Mouse (Mus musculus) granulocyte monocyte progenitor cell, adult 5-6 weeks (primary cell): ENCODE results near the gene Wasf1. TPM values are rescaled to one million over a fixed set of nuclear protein-coding genes. Genes with fewer than 3 reads are reported as not detected.

Experiments
- ATAC-seq: replicated peaks from 2 replicates; pipeline ENCODE4 v1.8.0; 2016; ENCODE audit warnings: mild to moderate bottlenecking, moderate TSS enrichment, inconsistent platforms; ENCODE audit not compliant: poor library complexity, severe bottlenecking
- total RNA-seq, 2 experiments: library from RNA; stranded (forward) in 1 of 2; stranded (reverse) in 1 of 2; fragments of 200-712, 200-1000 nt in 1 of 2; fragments of >200 nt in 1 of 2; fragmentation: Nextera tagmentation in 1 of 2; gene quantifications; 2 replicates each; pipeline ENCODE4 v1.2.3; 2014 to 2017

The Wasf1 gene
- total RNA-seq, 2 experiments from 2014 or later = not detected

DNA sequence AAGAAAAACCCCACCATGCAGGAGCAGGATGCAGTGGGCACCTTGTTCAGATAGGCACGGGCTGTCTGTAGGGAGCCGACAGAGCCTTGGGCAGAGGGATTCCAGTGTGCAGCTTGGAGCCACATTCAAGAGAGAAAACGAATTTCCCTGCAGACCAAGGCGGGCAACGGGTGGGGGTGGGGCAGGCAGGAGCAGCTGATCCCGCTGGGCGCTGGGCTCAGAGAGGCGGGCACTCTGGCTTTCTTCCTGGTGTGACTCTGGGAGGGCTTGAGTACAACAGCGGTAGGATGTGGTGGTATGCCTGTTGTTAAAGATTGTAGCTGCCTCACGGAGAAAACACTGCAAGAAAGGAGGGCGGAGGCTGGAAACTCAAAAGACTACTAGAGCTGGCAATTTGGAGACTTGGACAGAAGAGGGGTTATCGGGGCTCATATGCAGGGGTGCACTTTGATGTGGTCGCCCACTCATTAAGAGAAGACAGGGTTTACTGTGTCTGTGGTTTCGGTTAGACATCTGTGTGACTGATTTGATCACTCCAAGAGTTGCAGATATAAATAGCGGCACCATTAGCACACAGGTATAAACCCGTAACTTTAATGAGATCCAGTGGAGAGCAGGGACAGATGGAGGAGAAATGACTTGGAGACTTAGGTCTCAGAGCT is 86.2 kb downstream of the Wasf1 start:
- ATAC-seq = no peak

DNA sequence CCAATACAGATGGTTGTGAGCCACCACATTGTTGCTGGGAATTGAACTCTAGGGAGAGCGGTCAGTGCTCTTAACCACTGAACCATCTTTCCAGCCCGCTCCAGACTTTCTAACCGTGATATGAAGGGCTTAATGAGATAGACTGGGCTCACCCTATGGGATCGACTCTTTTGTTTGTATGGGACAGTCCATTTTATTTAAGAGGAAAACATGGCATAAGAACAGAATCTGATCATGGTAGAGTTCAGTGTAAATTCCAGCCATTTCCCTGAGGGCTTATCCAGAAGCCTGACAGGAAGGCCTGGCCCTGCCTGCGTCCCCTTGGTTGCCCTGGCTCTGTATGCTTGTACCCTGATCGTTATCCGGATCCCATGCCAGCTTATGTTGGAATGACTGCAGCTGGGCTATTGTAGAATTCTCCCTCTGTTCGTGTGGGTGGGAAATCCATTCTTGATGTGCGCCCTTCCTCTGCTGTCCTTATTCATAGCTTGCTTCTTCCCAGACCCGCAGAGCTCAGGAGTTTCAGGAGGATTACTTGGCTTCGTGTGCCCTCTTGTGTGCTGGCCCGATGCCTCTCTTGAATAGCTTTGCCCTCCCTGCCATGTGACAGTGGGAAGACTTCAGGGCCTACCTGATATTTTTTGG is 87.4 kb downstream of the Wasf1 start:
- no peak for ATAC-seq

DNA sequence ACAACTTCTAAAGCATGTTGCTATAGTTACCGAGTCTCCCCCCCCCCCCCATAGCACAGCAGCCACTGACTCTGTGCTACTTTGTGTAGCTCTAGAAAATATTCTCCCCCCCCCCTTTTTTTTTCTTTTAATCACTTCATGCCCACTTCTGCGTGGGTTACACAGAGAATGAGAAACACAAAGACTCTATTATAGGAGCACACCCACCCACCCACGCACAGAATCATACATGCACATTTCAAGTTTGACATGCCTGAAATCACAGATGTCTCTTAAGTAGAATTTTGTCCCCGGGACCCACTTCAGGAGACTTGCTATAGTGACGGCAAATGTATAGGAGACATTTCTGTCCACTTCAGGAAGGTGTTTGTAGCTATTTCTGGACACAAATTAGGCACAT is 88.0 kb downstream of the Wasf1 start:
- no peak for ATAC-seq

DNA sequence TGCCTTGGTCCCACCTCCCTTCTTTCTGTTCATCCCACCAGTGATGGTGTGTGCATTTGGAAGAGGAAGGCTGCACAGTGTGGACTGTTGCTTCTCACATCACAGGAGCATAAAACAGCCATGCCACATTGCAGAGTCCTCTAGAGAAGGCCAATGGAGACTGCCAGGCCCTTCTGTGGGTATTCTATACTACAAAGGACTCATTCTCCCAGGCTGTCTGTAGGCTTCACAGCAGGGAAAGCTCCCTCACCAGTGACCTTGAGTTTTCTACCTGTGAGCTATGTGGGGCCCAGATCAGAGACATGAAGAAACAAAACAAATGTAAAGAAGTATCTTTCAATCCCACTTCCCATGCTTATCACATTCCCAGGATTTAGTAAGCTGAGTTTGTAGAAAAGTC is 100.5 kb downstream of the Wasf1 start:
- ATAC-seq = no peak

DNA sequence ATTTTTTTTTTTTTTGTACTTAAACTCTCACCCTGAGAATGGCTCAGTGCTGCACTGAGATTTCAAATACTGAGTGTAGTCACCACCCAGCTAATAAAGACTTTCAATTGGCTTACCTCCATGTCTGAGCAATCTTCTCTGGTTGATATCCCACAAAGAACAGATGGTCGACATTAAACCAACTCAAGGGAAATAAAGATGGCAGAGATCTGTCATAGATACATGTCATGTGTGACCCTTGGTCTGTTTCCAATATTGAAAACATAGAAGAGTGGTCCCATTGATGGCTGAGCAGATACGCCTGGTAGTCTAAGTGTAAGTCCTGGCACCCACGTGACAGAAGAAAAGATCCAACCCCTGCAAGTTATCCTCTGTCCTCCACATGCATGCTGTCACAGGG is 101.3 kb downstream of the Wasf1 start:
- ATAC-seq = no peak

DNA sequence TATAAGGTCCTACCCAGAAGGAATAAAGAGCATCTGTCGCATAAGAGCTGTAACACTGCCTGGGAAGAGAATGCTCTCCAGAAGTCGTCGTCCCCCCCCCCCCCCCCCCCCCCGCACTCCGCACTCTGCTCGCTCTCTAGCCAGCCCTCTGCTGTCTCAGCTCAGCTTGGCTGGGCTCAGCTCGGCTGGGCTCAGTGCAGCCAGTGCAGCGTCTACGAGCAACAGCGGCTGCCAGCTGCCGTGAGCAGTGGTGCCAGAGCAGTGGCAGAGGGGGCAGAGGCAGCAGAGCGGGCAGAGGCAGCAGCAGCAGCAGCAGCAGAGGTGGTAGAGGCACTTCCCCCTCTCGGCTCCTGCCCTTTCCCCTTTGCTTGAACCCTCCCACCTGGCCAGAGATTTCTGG is 102.1 kb downstream of the Wasf1 start:
- no peak for ATAC-seq

Other genes with a start within 250 kb of the Wasf1 start
- not detected in 2 replicates for gene Mettl24, start 200.2 kb upstream of the Wasf1 start, total RNA-seq (2014; fragmentation: Nextera tagmentation)
- gene Mettl24, start 200.2 kb upstream of the Wasf1 start, total RNA-seq (2017) = 0.13 and 0.21 TPM in 2 replicates
- 63.7 and 64.7 TPM in 2 replicates for gene Cdc40, start 164 bp upstream of the Wasf1 start, total RNA-seq (2014; fragmentation: Nextera tagmentation)
- 42.3 and 48.3 TPM in 2 replicates for gene Cdc40, start 164 bp upstream of the Wasf1 start, total RNA-seq (2017)
- not detected in 2 replicates for gene Gpr6, start 188.8 kb downstream of the Wasf1 start, total RNA-seq (2014; fragmentation: Nextera tagmentation)
- gene Gpr6, start 188.8 kb downstream of the Wasf1 start, total RNA-seq (2017) = not detected in 2 replicates